ENCODE assay signal across 29 mouse cellular contexts in genomic region chr4:103540960-103541359, GRCm38 (mm10).
DNase-seq lines count a peak whose midpoint lies in the region; ATAC-seq and TF ChIP-seq lines count a peak whose summit lies in the region.
"Had no signal": no experiment of that assay in that cellular context is flagged by ENCODE, and none has a peak within 500 bp of the region (broad histone marks: within the 10 kb centered on the region; RNA-seq: fewer than 3 reads in every experiment).

No protein-coding gene starts in this region.

- no peaks in the 10 kb centered on the region for H3K27me3 ChIP-seq in hindbrain, postnatal 0 days (ENCODE audit: insufficient read depth, low read length)
- H3K27me3 ChIP-seq in hindbrain, embryonic 11.5 days (ENCODE audit: control insufficient read depth, insufficient read depth, low read length) = no peaks in the 10 kb centered on the region
- no peaks in the 10 kb centered on the region for H3K27me3 ChIP-seq in lung, embryonic 14.5 days (ENCODE audit: insufficient read depth, low read length)
- H3K27me3 ChIP-seq: CH12.LX; embryonic facial prominence, embryonic 13.5 days; embryonic facial prominence, embryonic 15.5 days; forebrain, embryonic 12.5 days; Patski had no signal

- no peak for TF ChIP-seq CTCF in hindbrain, postnatal 0 days (IDR thresholded peaks at IDR 0.05; ENCODE audit: low read depth)
- no peak for TF ChIP-seq CTCF in lung, embryonic 14.5 days (IDR thresholded peaks at IDR 0.05; ENCODE audit: low read depth)
- no peak for TF ChIP-seq CTCF in lung, adult 2 months (IDR thresholded peaks at IDR 0.05; ENCODE audit: insufficient read depth, low read length)
- no peak for TF ChIP-seq CTCF in gastrocnemius, adult 2 months (IDR thresholded peaks at IDR 0.05)

- intact Hi-C loops in gastrocnemius, adult 2 months (cut with DNase I) = no loop called here

- H3K27ac ChIP-seq in hindbrain, postnatal 0 days = no peak overlapping the region
- no peak overlapping the region for H3K27ac ChIP-seq in hindbrain, embryonic 11.5 days (ENCODE audit: low read depth, low read length)
- H3K27ac ChIP-seq in lung, embryonic 14.5 days (ENCODE audit: low read depth) = no peak overlapping the region
- no peak overlapping the region for H3K27ac ChIP-seq in gastrocnemius, adult 2 months
- H3K27ac ChIP-seq: embryonic facial prominence, embryonic 13.5 days; embryonic facial prominence, embryonic 15.5 days; forebrain, embryonic 10.5 days; forebrain, embryonic 12.5 days had no signal

- peak; percentile 30 for DNase-seq in hindbrain, postnatal 0 days (ENCODE audit: low spot score)
- DNase-seq in hindbrain, embryonic 11.5 days (ENCODE audit: low spot score) = no peak
- DNase-seq in lung, embryonic 14.5 days = peak; percentile 2
- no peak for DNase-seq in lung, adult 2 months
- DNase-seq in brain, adult 2 months (ENCODE audit: low read depth, low spot score) = peak; percentile 74
- DNase-seq in telencephalon, adult 2 months (ENCODE audit: low read depth, low spot score) = peak; percentile 56
- DNase-seq in gastrocnemius, adult 2 months = no peak
- DNase-seq: adrenal gland, adult 8-10 months; adrenal gland, postnatal 14 days; adrenal gland, postnatal 36 days; cerebellum, adult 11 months; cerebellum, adult 18-20 months; cerebellum, adult 8-10 months; cerebellum, adult 9-11 months; cerebellum, postnatal 14 days; cerebellum, postnatal 36 days; embryo, embryonic 11 days had no signal

- peak; percentile 38; the same call in 1 of the 2 replicates for ATAC-seq in hindbrain, postnatal 0 days
- no peak for ATAC-seq in hindbrain, embryonic 11.5 days (ENCODE audit: low FRiP score)
- no peak for ATAC-seq in lung, embryonic 14.5 days (ENCODE audit: insufficient read depth)
- ATAC-seq: activated CD4-positive, CD25-positive, alpha-beta regulatory T cell, adult 4 months; CD4-positive, CD25-positive, alpha-beta regulatory T cell, adult 4 months; forebrain, embryonic 14.5 days; forebrain, embryonic 16.5 days; Patski had no signal

- H3K4me3 ChIP-seq in hindbrain, postnatal 0 days (ENCODE audit: low read length) = no peak overlapping the region
- no peak overlapping the region for H3K4me3 ChIP-seq in hindbrain, embryonic 11.5 days (ENCODE audit: low read depth, low read length)
- no peak overlapping the region for H3K4me3 ChIP-seq in lung, embryonic 14.5 days (ENCODE audit: low read depth, low read length)
- no peak overlapping the region for H3K4me3 ChIP-seq in lung, adult 2 months (replicated peaks; ENCODE audit: extremely low read depth, low read depth, low read length)
- no peak overlapping the region for H3K4me3 ChIP-seq in gastrocnemius, adult 2 months
- H3K4me3 ChIP-seq: embryonic facial prominence, embryonic 13.5 days; embryonic facial prominence, embryonic 15.5 days; erythroblast, embryonic 14.5 days; forebrain, embryonic 10.5 days; forebrain, embryonic 12.5 days had no signal

- no peaks in the 10 kb centered on the region for H3K4me1 ChIP-seq in hindbrain, postnatal 0 days (ENCODE audit: insufficient read depth, low read length)
- no peaks in the 10 kb centered on the region for H3K4me1 ChIP-seq in hindbrain, embryonic 11.5 days (replicated peaks; ENCODE audit: control insufficient read depth, insufficient read depth, low read length)
- H3K4me1 ChIP-seq in lung, embryonic 14.5 days (ENCODE audit: insufficient read depth) = no peaks in the 10 kb centered on the region
- no peaks in the 10 kb centered on the region for H3K4me1 ChIP-seq in lung, adult 2 months (ENCODE audit: control insufficient read depth, insufficient read depth, low read length)
- H3K4me1 ChIP-seq: embryonic facial prominence, embryonic 13.5 days; embryonic facial prominence, embryonic 15.5 days had no signal

- no peaks in the 10 kb centered on the region for H3K9me3 ChIP-seq in hindbrain, postnatal 0 days (ENCODE audit: low read length)
- no peaks in the 10 kb centered on the region for H3K9me3 ChIP-seq in hindbrain, embryonic 11.5 days (ENCODE audit: control insufficient read depth, low read length)
- H3K9me3 ChIP-seq in lung, embryonic 14.5 days (ENCODE audit: low read depth, low read length) = no peaks in the 10 kb centered on the region
- H3K9me3 ChIP-seq: embryonic facial prominence, embryonic 13.5 days; embryonic facial prominence, embryonic 15.5 days; forebrain, embryonic 10.5 days; forebrain, embryonic 12.5 days had no signal

- no peak overlapping the region for H3K9ac ChIP-seq in hindbrain, postnatal 0 days (replicated peaks; ENCODE audit: low read length)
- H3K9ac ChIP-seq in hindbrain, embryonic 11.5 days (ENCODE audit: low read depth, low read length) = no peak overlapping the region
- H3K9ac ChIP-seq in lung, embryonic 14.5 days = no peak overlapping the region
- H3K9ac ChIP-seq: embryonic facial prominence, embryonic 13.5 days; embryonic facial prominence, embryonic 15.5 days; forebrain, embryonic 12.5 days had no signal

- no peak overlapping the region for H3K4me2 ChIP-seq in hindbrain, postnatal 0 days (ENCODE audit: low read depth, low read length)
- no peak overlapping the region for H3K4me2 ChIP-seq in hindbrain, embryonic 11.5 days (replicated peaks; ENCODE audit: low read depth, low read length)
- no peak overlapping the region for H3K4me2 ChIP-seq in lung, embryonic 14.5 days
- H3K4me2 ChIP-seq: embryonic facial prominence, embryonic 13.5 days; embryonic facial prominence, embryonic 15.5 days; forebrain, embryonic 12.5 days had no signal

- no peak for TF ChIP-seq POLR2A in lung, adult 2 months (IDR thresholded peaks at IDR 0.05; ENCODE audit: borderline replicate concordance, extremely low read depth, low read depth, low read length)

- WGBS in hindbrain, postnatal 0 days = 54% methylated on average over 3 of the region's 3 CpGs
- WGBS in hindbrain, embryonic 11.5 days = 78% methylated on average over 3 of the region's 3 CpGs
- WGBS in lung, embryonic 14.5 days = 64% methylated on average over 3 of the region's 3 CpGs
- 59% methylated on average over 3 of the region's 3 CpGs for WGBS in lung, adult 2 months

- H3K36me3 ChIP-seq in hindbrain, postnatal 0 days (ENCODE audit: insufficient read depth, low read length) = no peaks in the 10 kb centered on the region
- no peaks in the 10 kb centered on the region for H3K36me3 ChIP-seq in hindbrain, embryonic 11.5 days (ENCODE audit: control insufficient read depth, insufficient read depth, low read length)
- H3K36me3 ChIP-seq in lung, embryonic 14.5 days (ENCODE audit: insufficient read depth) = no peaks in the 10 kb centered on the region
- H3K36me3 ChIP-seq: embryonic facial prominence, embryonic 13.5 days; embryonic facial prominence, embryonic 15.5 days; forebrain, embryonic 10.5 days; forebrain, embryonic 12.5 days; G1E had no signal

Comparison
In these comparisons a context has a peak if more than half of its experiments do, and no peak if none do; other contexts are left out.
1. DNase-seq: peak in hindbrain, postnatal 0 days (single experiment), lung, embryonic 14.5 days (single experiment), brain, adult 2 months (single experiment) and telencephalon, adult 2 months (single experiment); none in hindbrain, embryonic 11.5 days (single experiment), lung, adult 2 months (single experiment) and gastrocnemius, adult 2 months (single experiment).